Mouse (Mus musculus): ENCODE data around the gene Acsm4. TPM values are rescaled to one million over a fixed set of nuclear protein-coding genes. Genes with fewer than 3 reads are reported as not detected.
"Not testable (repeated sequence)": the region's sequence is repeated elsewhere in the genome, so short reads cannot be mapped to it uniquely, and the experiment has no call there.

Acsm4 gene
- polyA plus RNA-seq, 1 experiment from 2014 or later, result not detected

DNA sequence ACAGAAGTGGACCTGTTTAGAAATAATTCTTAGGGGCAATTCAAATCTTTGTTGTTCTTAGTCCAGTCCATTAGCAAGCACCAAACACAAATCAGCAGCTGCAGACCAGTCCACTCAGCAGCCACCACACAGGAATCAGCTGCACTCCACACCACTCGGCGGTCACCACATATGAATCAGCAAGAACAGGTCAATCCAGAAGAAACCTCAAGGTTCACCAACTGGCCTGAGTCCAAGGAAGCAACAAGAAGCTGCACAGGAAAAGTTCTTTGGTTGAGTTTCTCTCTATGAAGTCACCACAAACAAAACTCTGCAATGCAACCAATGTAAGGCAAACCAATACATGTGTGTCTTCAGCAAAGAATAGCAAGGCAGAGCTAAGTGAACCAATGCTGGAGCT lies 37.8 kb downstream of the Acsm4 start:
- no peak for ATAC-seq
- no peak overlapping the region for H3K4me2 ChIP-seq (replicated peaks)
- H3K9me3 ChIP-seq, result no peaks in the 10 kb centered on the region
- no peak overlapping the region for H3K27ac ChIP-seq
- no peak overlapping the region for H3K4me3 ChIP-seq (replicated peaks)
- 78% methylated on average over 2 of the region's 2 CpGs for WGBS
- no peak overlapping the region for H3K9ac ChIP-seq
- no peaks in the 10 kb centered on the region for H3K4me1 ChIP-seq (replicated peaks)
- H3K36me3 ChIP-seq, result no peaks in the 10 kb centered on the region
- H3K27me3 ChIP-seq (replicated peaks), result no peaks in the 10 kb centered on the region

GRCm38 (mm10) chr7:119731262-119731661 lies 41.4 kb downstream of the Acsm4 start:
- ATAC-seq; H3K9me3 ChIP-seq; H3K4me3 ChIP-seq (replicated peaks); H3K9ac ChIP-seq; H3K27me3 ChIP-seq (replicated peaks); H3K27ac ChIP-seq; H3K4me1 ChIP-seq (replicated peaks); H3K36me3 ChIP-seq; H3K4me2 ChIP-seq (replicated peaks): not testable (repeated sequence)
- 81% methylated on average over 4 of the region's 4 CpGs for WGBS

DNA sequence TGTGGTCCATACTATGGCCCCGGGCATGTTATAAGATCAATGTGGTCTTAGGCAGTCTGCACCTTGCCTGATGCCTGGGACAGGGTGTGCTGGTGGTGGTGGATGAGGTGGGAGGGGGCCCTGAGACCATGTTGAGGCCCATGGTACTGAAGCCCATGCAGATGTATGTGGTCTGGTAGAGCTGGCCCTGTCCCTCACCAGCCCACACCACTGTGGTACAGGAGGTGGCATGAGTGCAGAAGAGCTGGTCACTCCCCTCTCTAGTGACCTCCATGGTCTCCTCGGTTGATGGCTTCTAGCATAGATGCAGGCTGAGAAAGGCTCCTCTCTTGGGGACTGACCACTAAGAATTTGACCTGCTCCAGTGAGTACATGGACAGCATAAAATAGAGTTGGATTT lies 49.1 kb downstream of the Acsm4 start:
- ATAC-seq, result no peak

DNA sequence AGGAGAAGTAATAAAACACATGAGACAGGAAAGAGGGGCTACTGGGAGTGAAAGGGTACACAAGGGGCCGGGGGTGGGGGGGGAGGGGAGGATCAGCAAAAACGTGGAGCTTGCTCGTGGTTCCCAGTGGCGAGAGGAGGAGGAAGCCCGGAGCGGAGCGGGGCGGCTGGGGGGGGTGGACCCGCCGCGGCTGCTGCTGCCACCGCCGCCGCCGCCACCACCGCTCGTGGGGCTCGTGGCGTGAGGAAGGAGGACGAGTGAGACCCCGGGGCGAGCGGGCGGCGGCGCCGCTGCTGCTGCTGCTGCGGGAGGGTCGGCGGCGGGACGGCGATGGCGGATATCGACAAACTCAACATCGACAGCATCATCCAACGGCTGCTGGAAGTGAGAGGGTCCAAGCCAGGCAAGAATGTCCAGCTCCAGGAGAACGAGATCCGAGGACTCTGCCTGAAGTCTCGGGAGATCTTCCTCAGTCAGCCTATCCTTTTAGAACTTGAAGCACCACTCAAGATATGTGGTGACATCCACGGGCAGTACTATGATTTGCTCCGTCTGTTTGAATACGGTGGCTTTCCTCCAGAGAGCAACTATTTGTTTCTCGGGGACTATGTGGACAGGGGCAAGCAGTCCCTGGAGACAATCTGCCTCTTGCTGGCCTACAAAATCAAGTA lies 50.1 kb downstream of the Acsm4 start:
- WGBS, result under 1% methylated on average over 31 of the region's 44 CpGs
- not testable (repeated sequence) for H3K36me3 ChIP-seq; H3K9me3 ChIP-seq; H3K9ac ChIP-seq; H3K4me1 ChIP-seq (replicated peaks); H3K27ac ChIP-seq; H3K27me3 ChIP-seq (replicated peaks)
- ATAC-seq, result peak; percentile 56; the same call in 1 of the 2 replicates
- Histone ChIP-seq H3K4me2 (replicated peaks) (peak overlapping the region; percentile 53), H3K4me3 (replicated peaks) (peak overlapping the region; percentile 33)

More for the DNA sequence above, 49.1 kb downstream of the Acsm4 start:
- Histone ChIP-seq H3K4me1 (replicated peaks) (no peaks in the 10 kb centered on the region), H3K36me3 (no peaks in the 10 kb centered on the region), H3K4me2 (replicated peaks) (no peak overlapping the region), H3K27me3 (replicated peaks) (no peaks in the 10 kb centered on the region), H3K27ac (no peak overlapping the region), H3K9me3 (no peaks in the 10 kb centered on the region), H3K4me3 (replicated peaks) (no peak overlapping the region), H3K9ac (no peak overlapping the region)
- 83% methylated on average over 2 of the region's 2 CpGs for WGBS

GRCm38 (mm10) chr7:119744321-119744720 lies 54.5 kb downstream of the Acsm4 start:
- peak overlapping the region; percentile 56 for H3K4me2 ChIP-seq (replicated peaks)
- no peaks in the 10 kb centered on the region; the same call in 1 of the 2 replicates for H3K4me1 ChIP-seq (replicated peaks)
- 6% methylated on average over 34 of the region's 34 CpGs for WGBS
- H3K36me3 ChIP-seq, result no peaks in the 10 kb centered on the region
- H3K27ac ChIP-seq, result no peak overlapping the region
- no peaks in the 10 kb centered on the region for H3K9me3 ChIP-seq
- no peaks in the 10 kb centered on the region for H3K27me3 ChIP-seq (replicated peaks)
- peak overlapping the region; percentile 24 for H3K4me3 ChIP-seq (replicated peaks)
- peak; percentile 68 for ATAC-seq
- no peak overlapping the region for H3K9ac ChIP-seq

DNA sequence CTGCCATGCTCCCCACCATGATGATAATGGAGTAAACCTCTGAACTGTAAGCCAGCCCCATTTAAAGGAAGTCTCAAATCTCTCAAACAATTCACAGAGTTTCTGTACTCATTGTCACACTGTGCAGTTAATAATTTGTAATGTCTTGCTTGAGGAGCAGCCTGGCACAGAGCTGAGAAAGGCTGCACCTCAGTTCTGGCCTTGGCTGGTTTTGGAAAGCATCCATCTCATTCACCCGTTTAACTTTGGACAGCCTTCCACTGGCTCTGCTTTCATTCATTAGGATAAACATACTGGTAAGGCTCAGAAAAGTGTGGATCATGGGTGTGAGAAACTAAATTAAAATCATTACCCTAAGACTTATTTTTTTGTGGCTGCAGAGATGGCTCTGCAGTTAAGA lies 56.0 kb downstream of the Acsm4 start:
- Histone ChIP-seq H3K27me3 (replicated peaks) (no peaks in the 10 kb centered on the region), H3K9ac (no peak overlapping the region), H3K4me3 (replicated peaks) (no peak overlapping the region), H3K9me3 (no peaks in the 10 kb centered on the region), H3K4me1 (replicated peaks) (no peaks in the 10 kb centered on the region; the same call in 1 of the 2 replicates), H3K36me3 (no peaks in the 10 kb centered on the region), H3K27ac (no peak overlapping the region), H3K4me2 (replicated peaks) (no peak overlapping the region)
- 58% methylated on average over 1 of the region's 1 CpGs for WGBS
- no peak for ATAC-seq

- Histone ChIP-seq H3K4me1 (replicated peaks) (no peaks in the 10 kb centered on the region; the same call in 1 of the 2 replicates), H3K9me3 (no peaks in the 10 kb centered on the region), H3K27ac (no peak overlapping the region), H3K36me3 (no peaks in the 10 kb centered on the region), H3K27me3 (replicated peaks) (no peaks in the 10 kb centered on the region), H3K4me3 (replicated peaks) (no peak overlapping the region), H3K9ac (no peak overlapping the region), H3K4me2 (replicated peaks) (no peak overlapping the region)
- 70% methylated on average over 1 of the region's 2 CpGs for WGBS
- no peak for ATAC-seq
Observed at GRCm38 (mm10) chr7:119748761-119749160, 58.9 kb downstream of the Acsm4 start.

DNA sequence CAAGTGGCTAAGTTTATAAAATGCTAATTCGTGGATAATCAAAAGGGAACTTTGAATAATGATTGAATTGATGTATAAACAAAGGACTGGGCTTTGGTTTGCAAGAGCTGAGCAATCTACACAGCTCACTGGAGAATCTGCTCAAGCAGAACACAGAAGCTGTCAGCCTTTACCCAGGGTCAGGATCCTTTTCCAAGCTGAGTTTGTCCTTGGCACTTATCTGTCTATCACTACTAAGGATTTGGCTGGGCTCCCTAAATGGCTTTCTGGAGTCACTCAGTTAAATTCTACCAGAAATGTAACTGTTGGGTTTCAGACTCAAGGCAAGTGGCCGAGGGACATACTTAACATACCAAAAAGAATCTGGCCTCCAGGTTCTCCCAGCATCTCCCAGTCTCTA lies 60.1 kb downstream of the Acsm4 start:
- ATAC-seq, result no peak
- H3K36me3 ChIP-seq, result no peaks in the 10 kb centered on the region
- no peaks in the 10 kb centered on the region for H3K27me3 ChIP-seq (replicated peaks)
- WGBS, result 52% methylated on average over 2 of the region's 2 CpGs
- H3K4me2 ChIP-seq (replicated peaks), result no peak overlapping the region
- H3K27ac ChIP-seq, result no peak overlapping the region
- no peaks in the 10 kb centered on the region for H3K9me3 ChIP-seq
- no peaks in the 10 kb centered on the region for H3K4me1 ChIP-seq (replicated peaks)
- H3K4me3 ChIP-seq (replicated peaks), result no peak overlapping the region
- no peak overlapping the region for H3K9ac ChIP-seq

- Histone ChIP-seq H3K4me3 (replicated peaks) (no peak overlapping the region), H3K36me3 (no peaks in the 10 kb centered on the region), H3K27ac (no peak overlapping the region), H3K9ac (no peak overlapping the region), H3K4me2 (replicated peaks) (no peak overlapping the region), H3K4me1 (replicated peaks) (no peaks in the 10 kb centered on the region), H3K9me3 (no peaks in the 10 kb centered on the region), H3K27me3 (replicated peaks) (no peaks in the 10 kb centered on the region)
- WGBS, result 90% methylated on average over 1 of the region's 1 CpGs
- ATAC-seq, result no peak
Observed at GRCm38 (mm10) chr7:119753696-119754095, 63.9 kb downstream of the Acsm4 start.

DNA sequence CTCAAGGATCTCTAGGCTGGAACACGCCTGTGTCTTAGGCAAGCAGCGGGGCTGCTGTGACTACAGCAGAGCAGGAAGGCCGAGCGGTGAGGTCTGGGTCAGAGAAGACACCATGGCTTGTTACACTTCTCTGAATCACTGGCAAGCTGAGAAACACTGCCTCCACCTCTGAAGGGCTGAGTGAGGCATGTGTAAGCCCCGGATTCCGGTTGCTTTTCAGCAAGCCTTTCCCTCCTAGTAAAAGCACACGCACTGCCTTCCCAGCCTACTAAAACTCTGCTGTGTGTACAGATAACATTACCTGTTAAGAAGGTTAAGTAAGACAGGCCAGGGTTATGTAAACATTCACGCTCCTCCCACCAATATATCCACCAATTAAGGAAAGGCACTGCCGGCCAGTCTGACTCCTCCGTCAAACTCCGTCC lies 70.7 kb downstream of the Acsm4 start, which contains the start of gene Acsm3:
Gene Acsm3, plus strand, starts transcription at position 397 of the 425 bp plus-strand sequence.
- no peaks in the 10 kb centered on the region for H3K9me3 ChIP-seq
- peak; percentile 80 for ATAC-seq
- 28% methylated on average over 11 of the region's 11 CpGs for WGBS
- H3K36me3 ChIP-seq, result no peaks in the 10 kb centered on the region
- no peaks in the 10 kb centered on the region for H3K4me1 ChIP-seq (replicated peaks)
- H3K4me2 ChIP-seq (replicated peaks), result peak within 1 kb of the TSS; percentile 43
- 0 out of 2 replicates have a peak within 1 kb of the TSS, but pooled peaks have one; percentile 4 for H3K4me3 ChIP-seq (replicated peaks)
- no peak within 1 kb of the TSS for H3K9ac ChIP-seq
- H3K27me3 ChIP-seq (replicated peaks), result no peaks in the 10 kb centered on the region
- H3K27ac ChIP-seq, result peak within 1 kb of the TSS; percentile 58; the same call in 1 of the 2 replicates

- no peak overlapping the region for H3K27ac ChIP-seq
- no peak for ATAC-seq
Observed at GRCm38 (mm10) chr7:119762166-119762697, 72.4 kb downstream of the Acsm4 start.

More at GRCm38 (mm10) chr7:119762166-119762697, 72.4 kb downstream of the Acsm4 start:
- Histone ChIP-seq H3K4me2 (replicated peaks) (no peak overlapping the region), H3K4me1 (replicated peaks) (no peaks in the 10 kb centered on the region), H3K36me3 (no peaks in the 10 kb centered on the region), H3K9ac (no peak overlapping the region), H3K4me3 (replicated peaks) (no peak overlapping the region), H3K9me3 (no peaks in the 10 kb centered on the region), H3K27me3 (replicated peaks) (no peaks in the 10 kb centered on the region)
- WGBS, result 20% methylated on average over 4 of the region's 4 CpGs
